Mouse (Mus musculus) right cerebral cortex, postnatal 4 days (tissue): ENCODE data around the gene Ankrd9.

Experiments
- DNase-seq: peaks from one replicate; pipeline ENCODE4 v3.0.0-alpha.2; 2022

Ankrd9 gene

DNA sequence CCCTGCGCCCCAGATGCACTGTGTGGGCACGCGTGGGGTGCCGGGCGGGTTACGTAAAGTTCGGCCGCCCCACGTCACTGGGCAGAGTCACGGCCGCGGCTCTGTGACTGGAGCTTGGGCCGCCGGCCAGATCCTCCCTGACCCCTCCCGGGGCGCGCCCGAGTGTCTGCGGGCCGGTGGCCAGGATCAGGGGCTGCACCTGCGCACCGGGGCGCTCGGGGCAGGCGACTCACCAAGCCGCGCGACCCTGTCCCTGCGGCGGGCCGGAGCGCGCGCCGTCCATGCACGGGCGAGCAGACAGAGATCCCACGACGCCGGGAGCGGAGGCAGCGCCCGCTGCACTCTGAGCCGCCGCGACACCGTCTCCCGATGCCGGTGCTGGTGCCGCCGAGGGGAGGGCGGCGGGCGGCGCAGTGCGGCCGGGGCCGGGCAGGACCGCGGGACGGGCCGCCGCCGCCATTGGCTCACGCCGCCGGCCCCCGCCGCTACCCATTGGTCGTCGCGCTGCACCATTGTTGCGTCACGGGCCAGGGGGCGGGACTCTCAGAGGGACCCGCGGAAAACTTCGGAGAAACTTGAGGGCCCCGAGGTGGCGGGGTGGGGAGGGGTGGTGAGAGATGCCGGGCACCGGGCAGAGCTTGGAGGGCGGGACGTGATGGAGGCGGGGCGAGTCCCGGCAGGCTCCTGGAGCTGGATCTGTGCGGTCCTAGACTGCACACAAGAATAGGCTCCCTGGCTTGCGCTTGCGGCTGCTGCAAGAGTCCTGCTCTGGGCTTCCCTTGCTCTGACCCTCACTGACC lies at the start of gene Ankrd9:
TSS of gene Ankrd9 (minus strand) at position 434 of the 800 bp plus-strand sequence.
- DNase-seq, result peak; percentile 88

GRCm38 (mm10) chr12:111021577-111021976 lies 42.7 kb upstream of the Ankrd9 start:
- DNase-seq, result no peak

DNA sequence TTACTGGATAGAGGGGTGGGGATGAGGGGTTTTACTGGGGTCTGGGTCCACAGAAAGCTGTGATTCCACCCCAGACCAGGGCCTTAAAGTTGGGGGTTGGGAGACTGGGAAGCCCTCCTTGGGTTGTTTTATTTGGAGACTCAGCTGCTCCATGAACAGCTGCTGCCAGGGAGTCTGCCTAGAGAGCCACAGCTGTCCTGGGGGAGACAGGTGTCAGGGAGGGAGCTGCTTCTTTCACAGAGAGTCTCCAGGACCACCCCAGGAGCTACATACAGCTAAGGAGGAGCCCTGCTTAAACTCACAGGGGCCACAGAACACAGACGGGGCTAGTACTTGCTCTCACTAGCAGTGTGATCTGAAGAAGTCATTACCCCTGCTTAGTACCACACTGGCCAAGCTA lies 42.3 kb upstream of the Ankrd9 start:
- no peak for DNase-seq

DNA sequence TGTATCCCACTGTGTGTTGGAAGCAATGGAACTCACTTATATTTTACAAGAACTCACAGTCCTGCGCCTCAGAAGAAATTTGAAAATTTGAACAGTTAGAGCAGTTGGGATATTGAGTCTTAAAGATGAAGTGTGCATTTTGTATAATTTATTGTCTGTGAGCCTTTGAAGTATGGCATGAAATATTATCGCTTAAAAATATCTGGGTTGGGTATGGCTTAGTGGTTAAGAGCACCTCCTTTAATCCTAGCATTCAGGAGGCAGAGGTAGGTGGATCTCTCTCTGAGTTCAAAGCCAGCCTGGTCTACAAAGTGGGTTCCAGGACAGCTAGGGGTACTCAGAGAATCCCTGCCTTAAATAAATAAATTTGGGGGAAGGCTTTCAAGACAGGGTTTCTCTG lies 40.2 kb upstream of the Ankrd9 start:
- DNase-seq, result no peak

DNA sequence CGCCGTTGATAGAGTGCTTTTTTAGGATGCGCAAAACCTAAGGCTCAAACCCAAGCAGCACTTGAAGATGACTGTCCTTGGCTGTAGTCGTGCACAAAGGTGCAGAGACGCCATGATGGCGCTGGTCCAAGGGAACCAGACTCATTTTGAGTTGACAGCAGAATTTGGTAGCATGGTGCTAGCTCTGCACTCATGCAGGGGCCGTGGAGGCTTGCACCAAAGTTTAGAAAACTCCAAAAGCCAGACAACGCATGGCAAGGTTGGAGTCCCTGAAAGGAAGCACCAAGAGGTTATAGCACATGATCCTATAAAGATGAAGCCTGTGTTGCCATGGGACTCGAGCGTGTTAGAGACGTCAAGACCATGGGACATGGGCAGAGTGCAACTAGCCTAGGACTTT lies 39.2 kb upstream of the Ankrd9 start:
- no peak for DNase-seq

DNA sequence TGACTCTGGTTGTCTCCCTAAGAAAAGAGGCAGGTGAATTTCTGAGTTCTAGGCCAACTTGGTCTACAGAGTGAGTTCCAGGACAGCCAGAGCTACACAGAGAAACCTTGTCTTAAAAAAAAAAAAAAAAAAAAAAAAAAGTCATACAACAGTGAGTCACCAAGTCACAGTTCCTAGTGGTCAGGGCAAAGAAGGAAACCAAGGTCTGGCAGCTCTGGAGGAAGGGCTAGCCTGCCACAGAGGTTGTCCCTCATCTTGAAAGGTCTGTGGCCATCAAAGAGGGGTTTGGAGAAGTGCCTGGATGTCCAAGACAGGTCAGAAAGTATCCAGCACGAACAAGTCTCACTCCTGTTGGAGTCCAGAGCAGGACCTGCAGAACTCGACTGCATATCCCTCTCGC lies 38.0 kb upstream of the Ankrd9 start:
- DNase-seq, result no peak

DNA sequence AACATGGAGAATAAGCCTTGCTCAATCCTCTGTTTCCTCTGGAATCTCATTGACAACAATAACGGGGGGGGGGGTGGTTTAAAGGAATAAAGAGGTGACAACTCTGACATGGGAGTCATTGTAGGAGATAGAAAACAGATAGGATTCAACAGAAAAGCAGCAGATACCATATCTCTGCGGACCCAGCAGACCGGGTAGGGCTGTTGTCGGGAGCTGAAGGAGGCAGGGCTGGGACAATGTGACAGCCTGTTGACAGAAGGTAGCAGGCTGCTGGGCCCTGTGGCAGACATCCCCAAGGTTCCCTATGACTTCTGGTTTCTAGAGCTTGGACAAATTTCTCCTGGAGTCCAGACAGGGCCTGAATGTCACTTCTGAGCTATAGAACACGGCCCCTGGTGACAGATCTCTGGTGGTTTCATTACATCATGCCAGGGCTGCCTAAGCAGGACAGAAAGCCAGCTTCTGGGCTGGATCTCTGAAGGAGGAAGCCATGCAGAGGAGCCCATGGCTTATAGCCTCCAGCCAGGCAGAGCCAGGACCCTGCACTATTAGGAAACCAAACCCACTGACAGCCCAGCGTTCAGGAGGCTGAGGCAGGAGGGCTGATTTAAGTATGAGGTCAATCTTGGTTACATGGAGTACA lies 30.9 kb upstream of the Ankrd9 start:
- no peak for DNase-seq

GRCm38 (mm10) chr12:111008500-111009490 lies 30.0 kb upstream of the Ankrd9 start:
- DNase-seq, result no peak

GRCm38 (mm10) chr12:111007134-111008103 lies 28.6 kb upstream of the Ankrd9 start:
- DNase-seq, result no peak

- no peak for DNase-seq
Measured at GRCm38 (mm10) chr12:111006339-111006738, 27.5 kb upstream of the Ankrd9 start.

GRCm38 (mm10) chr12:111005803-111006202 lies 27.0 kb upstream of the Ankrd9 start:
- DNase-seq, result no peak

DNA sequence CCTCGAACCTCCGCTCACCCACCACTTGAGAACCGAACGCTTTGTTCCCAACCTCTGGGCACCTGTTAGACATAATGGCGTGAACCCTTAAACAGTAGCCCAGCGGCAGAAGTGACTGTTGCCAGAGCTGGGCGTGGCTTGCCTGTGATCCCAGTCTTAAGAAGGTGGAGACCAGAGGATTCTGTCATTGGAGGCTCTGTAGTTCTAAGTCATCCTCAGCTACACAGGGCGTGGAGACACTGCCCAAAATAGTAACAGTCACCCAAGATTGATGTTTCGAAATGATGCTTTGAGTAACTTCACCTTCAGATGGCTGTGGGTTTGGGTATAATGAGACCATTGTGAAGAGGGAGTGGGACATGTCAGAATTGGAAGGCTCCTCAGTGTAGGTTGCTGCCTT lies 25.3 kb upstream of the Ankrd9 start:
- no peak for DNase-seq

GRCm38 (mm10) chr12:111000956-111001355 lies 22.1 kb upstream of the Ankrd9 start:
- DNase-seq, result no peak

- no peak for DNase-seq
Measured at GRCm38 (mm10) chr12:110999820-111000219, 21.0 kb upstream of the Ankrd9 start.

- no peak for DNase-seq
Measured at GRCm38 (mm10) chr12:110998092-110998491, 19.3 kb upstream of the Ankrd9 start.

GRCm38 (mm10) chr12:110994666-110995065 lies 15.8 kb upstream of the Ankrd9 start:
- no peak for DNase-seq

DNA sequence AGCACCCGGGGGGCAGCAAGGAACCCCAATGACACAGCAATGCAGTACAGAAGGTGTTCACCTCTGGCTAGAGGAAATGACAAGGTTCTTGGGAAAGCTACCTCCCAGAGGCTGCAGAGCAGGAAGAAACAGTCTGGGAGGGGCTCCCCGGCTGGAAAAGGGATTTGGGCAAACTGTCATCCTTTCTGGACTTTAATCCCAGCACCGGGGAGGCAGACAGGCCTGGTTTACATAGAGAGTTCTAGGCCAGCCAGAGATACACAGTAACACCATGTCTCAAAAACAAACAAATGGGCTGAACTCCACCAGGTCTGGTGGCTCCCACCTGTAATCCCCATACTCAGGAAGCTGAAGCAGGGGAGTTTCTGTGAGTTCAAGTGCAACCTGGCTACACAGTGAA lies 14.4 kb upstream of the Ankrd9 start:
- DNase-seq, result no peak

DNA sequence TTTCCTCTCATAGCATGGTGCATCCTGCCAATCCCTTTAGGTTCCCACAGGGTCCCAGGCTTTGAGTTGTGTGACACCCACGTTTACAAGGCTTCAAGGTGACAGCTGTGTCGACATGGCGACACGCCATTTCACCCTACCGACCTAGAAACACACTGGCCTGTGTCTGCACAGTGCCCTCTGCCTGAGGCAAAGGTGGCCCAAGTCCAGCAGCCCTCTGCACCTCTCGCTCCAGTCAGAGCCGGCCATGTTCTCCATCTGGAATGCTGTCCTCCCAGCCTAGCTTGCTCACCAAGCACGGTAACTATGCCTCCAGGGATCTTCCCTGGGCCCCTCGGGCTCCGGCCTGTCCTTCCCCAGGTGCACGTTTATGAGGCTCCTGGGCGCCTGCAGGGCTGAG lies 13.9 kb upstream of the Ankrd9 start:
- no peak for DNase-seq

GRCm38 (mm10) chr12:110992128-110992553 lies 13.3 kb upstream of the Ankrd9 start:
- peak; percentile 95 for DNase-seq

GRCm38 (mm10) chr12:110991361-110992127 lies 12.7 kb upstream of the Ankrd9 start:
- peak; percentile 76 for DNase-seq

DNA sequence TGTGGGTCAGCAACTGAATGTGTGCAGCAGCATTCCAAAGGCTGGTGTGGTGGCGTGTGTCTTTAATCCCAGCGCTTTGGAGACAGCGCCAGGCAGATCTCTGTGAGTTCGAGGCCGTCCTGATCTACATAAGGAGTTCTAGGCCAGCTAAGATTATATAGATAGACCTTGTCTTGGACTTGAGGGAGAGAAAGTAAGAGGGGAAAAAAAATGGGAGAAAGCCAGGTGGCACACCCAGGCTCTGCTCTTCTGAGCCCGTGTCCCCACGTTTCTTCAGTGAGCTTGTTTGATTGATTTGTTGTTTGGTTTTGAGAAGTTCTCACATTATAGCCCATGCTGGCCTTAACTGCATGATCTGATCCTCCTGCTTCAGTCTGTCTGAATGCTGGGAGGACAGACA lies 11.7 kb upstream of the Ankrd9 start:
- no peak for DNase-seq
